Mouse (Mus musculus): ENCODE results near the gene Cgref1.

DNA sequence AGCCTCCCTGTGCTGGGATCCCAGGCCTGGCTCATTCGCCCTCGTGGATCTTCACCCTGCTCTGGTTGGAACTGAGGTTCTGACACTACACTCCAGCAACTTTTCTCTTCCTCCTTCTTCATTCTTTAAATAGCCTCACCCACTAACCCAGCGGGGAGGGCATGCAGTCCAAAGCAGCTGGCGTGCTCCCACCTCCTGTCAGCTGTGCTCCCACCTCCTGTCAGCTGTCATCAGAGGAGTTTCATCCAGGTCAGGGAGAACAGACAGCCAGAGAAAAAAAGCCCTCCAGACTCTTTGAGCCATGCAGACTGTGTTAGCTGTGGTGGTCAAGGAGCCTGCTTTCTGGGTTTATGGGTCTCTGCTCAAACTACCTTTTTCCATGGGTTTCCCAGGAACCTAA lies 14.0 kb downstream of the Cgref1 start:
- no peak for TF ChIP-seq GATA1 (IDR thresholded peaks at IDR 0.05; ENCODE audit: borderline replicate concordance, low read length)
- no peak for TF ChIP-seq CTCF (IDR thresholded peaks at IDR 0.05; ENCODE audit: low read depth, low read length)

Data from G1E (cell line).